Mouse (Mus musculus) liver (tissue): ENCODE results near the gene Smarca2.

Experiments
- DNase-seq: peaks from one replicate; pipeline ENCODE4 v3.0.0-alpha.2; 2020; ENCODE audit warnings: mixed read lengths

Gene Smarca2

DNA sequence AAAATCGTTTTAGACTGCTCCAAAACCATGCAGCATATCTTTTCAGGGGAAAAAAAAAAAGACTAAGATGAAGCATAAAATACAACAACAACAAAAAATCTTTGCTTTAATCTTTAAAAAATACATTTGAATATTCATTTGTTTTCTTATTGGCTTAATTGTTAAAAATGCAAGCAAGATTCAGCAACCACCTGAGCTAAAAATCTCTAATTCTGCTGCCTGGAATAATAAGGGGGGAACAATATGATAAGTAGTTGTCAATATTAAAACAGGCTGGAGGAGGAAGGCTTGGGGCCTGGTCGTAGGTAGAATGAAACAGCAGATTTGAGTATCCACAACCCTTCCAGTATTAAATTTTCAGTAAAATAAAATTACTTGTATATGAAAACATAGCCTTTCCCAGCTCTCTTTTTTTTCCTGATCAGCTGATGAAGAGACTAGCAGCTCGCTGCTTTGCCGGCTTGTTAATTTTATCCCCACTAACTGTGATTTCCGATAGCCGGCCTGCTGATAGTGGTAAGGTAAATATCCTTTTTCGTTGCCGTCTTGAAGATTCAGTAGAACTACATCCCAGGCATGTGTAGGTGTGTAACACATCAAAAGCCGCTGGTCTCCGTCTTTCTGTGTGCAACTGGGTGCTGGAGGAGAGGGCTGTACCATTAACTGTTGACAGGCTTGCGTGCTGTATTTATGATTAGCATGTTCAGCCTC, 144.7 kb downstream of the Smarca2 start:
- no peak for DNase-seq

DNA sequence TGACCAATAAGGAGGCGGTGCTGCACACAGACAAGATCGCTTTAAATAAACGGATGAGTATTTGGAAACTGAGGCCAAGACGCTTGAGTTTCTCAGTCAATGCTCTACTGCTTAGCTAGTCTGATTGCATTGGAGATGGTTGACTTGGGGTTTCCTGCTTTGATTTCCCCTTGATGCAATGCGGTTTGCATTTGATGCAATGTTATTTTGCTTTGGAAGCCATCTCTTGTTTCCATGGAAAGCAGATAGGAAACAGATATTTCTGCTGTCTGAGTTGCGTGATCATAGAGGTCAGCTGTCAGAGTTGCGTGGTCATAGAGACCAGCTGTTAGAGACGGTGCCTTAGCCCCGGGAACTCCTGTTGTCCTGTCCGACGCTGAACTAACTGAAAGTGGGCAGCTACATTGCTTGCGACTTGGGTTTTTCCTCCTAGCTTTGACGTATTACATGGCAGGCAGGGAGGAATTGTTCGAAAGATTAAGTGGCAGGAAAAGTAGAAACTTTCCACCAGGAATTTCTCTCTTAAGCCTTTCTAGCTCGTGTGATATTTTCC, 147.8 kb downstream of the Smarca2 start:
- DNase-seq = no peak

DNA sequence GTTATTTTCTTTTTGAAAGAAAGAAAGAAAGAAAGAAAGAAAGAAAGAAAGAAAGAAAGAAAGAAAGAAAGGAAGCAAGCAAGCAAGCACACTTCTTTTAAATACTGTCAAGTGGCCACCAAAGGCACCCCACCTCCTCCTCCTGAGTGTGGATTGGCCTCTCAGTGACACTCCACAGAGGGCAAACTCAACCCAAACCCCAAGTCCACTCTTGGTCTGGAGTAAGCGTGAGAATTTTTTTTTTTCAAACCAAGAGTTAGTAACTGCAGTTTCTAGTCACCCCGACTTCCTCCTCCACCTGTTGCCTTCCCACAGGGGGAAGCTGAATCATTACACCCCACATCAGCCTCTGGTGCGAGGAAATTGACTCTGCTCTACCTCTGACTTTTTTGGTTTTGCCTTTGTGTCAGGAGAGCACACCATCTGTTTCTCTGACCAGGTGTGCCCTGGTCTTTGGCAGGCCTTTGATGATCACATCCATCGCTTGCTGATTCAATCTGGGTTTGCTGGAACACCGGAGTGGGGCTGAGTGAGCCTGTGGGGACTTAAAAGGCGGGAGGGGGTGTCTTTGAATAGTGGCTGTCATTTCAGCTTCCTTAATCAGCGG, 148.5 kb downstream of the Smarca2 start:
- no peak for DNase-seq

DNA sequence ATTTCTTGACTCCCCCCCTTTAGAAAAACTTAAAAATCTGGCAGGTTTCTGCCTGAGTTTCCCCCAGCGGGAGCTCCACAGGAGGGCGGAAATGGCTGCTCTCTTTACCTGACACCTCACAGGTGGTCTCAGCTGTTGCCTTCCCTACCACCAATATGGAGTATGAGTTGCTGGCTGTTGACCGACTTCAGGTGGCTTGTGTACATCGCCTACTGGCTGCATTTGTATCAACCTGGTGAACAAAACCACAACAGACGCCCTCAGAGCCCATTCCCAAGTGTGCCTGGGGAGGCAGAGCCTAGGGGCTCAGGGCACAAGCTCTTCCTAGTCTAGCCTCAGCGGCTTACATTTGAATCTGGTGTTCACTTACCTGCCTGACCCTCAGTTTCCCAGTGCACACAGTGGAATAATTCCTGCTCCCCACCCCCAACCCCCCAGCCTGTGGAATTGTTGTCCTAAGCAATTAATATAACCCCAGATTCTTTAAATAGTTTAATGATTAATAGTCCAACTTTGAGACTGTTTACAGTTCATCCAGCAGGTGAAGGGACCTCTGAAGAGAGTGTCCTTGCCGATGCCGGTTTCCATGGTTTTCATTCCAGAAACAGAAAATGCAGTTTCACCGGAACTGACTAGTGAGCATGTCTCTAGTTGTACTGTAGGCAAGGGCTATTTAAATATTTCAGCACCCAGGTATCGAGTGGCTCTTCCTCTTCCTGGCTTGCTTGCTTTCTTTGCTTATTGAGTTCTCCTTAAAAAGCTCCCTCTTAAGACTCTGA, 149.4 kb downstream of the Smarca2 start:
- DNase-seq = no peak

DNA sequence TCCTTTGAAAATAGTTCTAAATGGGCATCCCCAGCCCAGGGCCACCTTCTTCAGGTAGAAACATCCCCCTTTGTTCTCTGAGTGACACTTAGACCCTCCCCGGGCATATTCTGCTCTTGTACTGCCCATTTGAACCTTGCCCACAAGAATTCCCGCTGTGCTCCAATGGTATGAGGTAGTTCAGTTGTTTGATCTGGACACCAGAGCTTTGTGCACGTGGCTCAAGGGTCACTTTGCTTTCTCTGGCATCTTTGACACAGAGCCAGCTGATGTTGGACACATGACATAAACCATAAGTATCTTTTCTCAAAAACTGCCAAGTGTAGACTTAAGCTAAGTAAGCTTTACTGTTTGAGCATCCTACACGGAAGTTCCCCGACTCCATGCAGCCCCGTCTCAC, 151.1 kb downstream of the Smarca2 start:
- DNase-seq = no peak

DNA sequence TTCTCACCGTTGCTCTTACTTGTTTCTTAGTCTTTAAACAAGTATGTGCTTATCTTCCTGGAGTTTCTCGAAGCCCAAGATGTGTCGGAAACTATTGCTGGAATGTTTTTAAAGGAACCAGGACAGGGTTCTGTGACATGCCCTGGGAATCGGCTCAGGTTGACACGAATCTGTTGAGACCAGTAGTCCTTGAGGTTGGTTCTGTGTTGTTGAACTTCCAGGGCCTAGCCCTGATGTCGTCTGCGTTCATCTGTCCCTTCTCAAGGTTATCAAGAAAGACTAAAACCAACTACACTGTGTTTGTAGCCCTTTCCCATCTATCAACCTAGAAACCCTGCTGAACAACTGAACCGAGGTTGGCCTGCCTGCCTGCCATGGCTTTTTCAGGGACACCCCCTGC, 151.5 kb downstream of the Smarca2 start:
- no peak for DNase-seq

DNA sequence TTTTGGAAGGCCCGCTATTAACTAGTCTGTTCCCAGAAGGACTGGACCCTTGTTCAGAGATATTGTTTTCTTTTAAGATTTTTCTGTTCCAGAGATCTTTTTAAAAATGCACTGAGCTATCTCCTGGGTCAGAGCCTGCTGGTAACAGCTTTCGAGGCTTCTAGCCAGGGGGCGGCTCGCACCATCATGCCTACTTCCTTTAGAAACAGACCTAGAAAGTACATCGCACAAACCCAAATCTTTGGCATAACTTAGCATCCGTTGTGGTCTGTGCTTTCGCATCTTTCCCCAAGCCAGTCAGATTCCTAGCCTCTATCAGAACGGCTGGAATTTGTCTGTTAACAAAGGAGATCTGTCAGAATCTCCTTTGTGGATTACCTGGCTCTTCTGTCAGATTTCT, 153.3 kb downstream of the Smarca2 start:
- no peak for DNase-seq

DNA sequence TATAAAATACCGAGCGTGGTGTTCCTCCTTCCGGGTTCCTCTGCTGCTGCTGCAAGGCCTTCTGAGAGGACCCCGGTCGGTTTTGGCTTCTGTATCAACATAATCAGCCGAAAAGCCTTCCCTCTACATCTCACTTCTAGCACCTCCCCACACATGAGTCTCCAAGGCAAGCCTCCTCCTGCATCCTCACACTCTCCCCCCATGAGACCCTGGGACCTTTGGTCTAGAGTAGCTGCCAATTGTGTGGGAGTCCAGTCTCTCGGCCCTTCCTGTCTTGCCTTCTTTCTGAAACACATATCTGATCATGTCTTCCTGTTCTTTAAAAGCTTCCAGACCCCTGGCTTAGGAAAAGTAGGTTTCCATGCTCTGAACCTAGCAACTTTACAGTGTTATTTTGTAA, 153.8 kb downstream of the Smarca2 start:
- no peak for DNase-seq

DNA sequence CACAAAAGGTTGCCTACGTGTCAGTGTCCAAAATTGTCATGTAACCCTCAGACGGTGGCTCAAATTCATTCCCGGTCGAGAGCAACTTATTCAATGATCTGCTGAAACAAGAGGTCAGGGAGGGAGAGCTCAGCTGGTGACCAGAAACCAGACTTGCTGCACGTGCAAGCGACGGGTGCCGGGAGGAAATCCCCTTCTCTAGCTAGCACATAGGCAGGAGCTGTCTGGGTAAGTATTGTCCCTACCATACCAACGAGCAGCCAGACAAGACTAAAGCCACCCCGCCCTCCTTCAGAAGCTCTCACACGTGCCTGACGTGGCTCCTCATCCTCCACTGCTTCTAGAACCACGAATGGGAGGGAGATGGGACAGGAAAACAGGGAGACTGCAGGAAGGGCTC, 154.4 kb downstream of the Smarca2 start:
- DNase-seq = no peak

DNA sequence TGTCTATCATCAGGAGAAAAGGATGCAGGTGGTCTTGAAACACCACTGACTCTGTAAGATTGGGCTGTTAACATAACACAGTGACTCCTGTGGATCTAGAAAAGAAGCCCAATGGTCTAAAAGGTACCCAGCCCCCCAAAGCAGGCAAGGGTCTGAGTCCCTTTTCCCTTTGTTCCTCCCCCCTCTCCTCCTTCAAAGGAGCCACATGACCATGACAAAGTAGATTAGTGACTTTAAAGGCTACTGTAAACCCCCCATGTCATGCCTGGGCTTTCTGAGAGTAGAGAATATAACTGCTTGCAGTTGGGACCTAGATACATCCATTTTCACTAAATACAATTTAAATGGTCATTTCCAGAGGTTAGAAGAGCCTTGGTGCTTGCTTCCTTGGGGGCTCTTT, 156.4 kb downstream of the Smarca2 start:
- no peak for DNase-seq

DNA sequence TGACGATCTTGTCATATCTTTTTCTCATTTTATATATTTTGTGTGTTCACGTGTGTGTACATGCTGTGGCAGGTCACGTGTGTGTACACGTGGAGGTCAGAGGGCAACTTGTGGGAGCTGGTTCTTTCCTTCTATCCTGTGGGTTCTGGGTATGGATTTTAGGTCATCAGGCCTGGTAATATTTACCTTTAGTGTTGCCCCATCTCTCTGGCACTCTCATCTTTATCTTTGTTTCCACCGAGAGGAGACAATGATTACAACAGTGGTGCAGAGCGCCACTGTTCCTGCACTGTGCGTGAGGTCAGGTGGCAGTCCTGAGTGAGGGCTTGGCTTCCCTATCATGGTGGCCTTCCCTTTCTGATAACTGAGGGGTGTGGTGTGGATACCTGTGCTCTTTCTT, 160.6 kb downstream of the Smarca2 start:
- DNase-seq = no peak

DNA sequence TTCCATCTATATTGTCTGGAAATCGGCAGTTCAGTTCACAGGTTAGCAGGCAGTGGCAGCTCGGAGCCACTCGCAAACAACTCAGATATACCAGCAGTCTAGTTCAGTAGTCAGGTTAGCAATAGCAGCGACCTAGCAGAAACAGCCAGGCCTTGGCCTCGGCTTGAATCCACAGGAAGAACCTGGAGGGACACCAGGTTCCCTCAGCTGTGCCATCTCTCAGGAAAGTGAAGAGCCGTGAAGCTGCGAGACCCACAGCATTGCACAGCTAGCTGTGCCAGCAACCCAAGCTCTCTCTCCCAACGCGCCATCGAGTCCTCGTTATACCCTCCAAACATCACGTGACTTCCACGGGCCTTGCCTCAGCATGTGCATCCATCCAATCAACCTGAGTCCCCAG, 162.6 kb downstream of the Smarca2 start:
- no peak for DNase-seq

DNA sequence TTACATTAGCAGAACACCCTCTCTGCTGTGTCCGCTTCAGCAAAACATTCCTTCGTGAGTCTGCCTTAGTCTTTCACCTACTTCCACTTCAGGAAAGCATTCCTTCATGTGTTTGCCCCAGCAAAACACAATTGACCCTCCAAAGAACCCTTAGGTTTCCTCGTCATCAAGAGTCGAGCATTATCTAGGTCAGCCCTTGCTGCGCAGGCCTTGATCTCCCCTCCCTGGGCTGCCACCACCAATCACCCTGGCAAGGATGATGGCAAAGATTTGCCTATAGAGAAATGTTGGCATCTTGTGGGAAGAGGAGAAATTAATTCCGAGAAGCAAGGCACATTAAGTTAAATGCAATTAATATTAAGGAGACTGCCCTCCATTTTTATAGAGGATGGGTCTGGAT, 163.1 kb downstream of the Smarca2 start:
- no peak for DNase-seq

DNA sequence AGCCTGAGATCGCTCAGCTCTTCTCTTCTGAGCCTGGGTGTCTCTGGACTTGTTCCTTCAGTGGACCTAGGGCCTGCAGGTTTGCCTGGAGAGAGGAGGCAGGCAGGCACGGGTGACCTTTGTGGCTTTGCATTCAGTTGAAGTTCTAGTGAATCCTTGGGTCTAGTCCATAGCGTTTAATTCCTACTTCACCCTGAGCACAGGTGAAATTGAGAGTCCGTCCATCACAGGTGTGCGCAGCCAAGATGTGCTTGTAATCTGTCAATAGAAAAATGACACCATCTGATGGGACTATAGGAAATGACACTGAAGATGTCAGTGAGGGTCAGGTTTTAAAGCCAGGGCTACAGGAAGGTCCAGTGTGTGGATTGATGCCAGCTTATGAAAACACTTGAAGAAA, 164.0 kb downstream of the Smarca2 start:
- no peak for DNase-seq

DNA sequence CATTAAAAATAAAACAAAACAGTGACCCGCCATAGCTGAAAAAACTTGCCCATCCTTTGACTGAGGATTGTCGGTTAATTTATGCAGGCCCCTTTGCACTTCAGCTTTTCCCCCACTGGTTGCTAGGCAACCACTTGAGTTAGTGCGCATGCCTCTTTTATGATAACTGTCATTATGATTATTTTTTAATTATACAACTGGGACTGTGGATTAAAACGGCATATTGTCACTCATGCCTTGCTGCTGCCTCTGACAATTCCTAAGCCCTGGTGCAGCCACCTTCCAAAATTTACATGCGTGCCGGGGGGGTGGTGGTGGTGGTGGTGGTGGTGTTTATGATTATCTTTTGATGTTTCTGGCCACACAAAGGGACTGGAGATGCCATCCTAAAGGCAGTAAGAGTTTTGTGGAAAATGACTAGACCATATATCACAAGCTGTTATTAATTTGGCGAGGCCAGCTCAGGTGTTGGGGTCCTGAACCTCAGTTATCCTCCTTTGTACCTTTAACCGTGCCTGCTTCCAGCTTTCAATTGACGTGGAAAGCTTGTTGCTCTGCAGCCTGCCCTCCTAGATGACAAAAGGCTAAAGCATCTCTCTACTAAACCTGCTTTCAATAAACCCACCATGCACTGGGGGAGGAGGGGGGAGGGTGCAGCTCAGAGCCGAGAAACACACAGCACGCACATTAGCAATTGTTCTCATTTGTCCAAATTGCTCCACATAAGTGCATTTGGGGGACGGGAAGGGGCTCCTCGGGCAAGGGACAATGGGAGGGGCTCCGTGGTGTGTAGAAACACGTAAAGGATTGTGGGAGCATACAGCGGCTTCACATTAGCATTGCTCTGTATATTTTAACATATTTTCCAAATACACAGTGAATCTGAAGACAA, 165.0 kb downstream of the Smarca2 start:
- DNase-seq = no peak

DNA sequence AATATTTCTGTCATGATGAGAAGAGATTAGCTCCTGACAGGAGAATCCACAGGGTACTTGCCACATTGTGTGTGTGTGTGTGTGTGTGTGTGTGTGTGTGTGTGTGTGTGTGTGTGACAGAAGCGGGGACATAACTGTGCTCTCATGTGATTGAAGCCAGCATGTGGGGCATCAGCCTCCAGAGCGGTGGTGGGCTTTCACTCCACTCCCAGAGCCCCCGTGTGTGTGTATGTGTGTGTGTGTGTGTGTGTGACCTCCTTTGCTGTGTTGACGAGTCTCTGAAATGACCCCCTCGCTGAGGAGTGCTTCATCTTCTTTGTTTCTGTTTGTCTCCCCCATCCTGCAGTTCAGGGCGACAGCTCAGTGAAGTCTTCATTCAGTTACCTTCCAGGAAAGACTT, 165.7 kb downstream of the Smarca2 start:
- DNase-seq = no peak

DNA sequence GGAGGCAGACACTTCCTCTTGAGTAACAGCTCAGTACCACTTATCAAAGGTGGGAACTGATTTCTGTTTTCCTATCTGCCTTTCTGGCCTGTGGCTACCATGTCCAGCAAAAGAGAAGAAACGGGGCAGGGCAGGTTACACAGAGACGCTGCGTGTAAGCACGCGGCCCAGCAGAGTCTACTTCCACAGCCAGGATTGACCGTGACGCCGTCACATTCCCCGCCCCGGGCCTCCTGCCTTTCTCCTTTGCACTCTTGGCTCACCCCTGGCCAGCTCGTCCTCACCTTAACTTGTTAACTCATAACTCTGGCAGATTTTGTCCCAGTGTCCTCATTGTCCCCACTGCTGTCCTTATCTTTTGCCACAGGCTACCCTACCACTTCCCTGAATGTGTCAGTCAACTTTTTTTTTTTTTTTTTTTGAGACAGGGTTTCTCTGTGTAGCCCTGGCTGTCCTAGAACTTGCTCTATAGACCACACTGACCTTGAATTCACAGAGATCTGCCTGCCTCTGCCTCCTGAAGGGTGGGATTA, 167.3 kb downstream of the Smarca2 start:
- DNase-seq = no peak

DNA sequence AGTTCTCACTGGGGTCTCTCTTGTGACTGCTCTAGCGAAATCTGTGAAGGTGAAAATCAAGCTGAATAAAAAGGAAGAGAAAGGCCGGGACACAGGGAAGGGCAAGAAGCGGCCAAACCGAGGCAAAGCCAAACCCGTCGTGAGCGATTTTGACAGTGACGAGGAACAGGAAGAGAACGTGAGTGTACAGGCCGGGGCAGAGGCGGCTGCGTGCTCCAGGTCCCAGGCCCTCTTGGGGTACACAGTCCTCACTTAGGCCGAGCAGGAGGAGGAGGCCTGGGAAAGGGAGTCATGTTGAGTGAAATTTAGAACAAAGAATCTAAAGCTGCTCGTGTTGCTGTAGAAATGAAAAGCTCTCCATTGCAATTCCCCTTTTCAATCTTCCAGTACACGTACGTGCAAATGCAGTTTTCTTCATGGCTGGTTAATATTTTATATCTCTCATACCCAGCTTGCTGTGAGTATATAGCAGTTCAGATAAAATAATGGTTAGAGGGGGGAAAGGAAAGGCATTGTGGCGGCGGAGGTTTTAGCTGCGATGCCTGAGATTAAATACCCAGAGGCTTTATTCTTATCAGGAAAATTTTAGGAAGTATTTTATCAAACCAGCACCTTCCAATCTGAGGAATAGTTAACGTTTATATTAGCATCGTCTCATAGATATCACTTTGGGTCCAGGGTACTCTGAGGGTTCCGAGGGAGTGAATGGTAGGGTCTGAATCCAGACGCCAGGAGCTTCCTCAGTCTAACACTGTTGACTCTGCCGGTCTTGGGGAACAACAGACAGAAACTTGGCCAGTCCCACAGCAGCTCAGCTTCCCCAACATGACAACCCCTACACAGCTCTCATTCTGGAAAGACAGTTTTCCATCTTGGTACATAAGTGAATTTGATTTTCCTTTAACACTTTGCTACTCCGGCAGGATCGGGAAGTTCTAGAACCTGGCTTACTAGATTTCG, 171.5 kb downstream of the Smarca2 start:
- DNase-seq = no peak

DNA sequence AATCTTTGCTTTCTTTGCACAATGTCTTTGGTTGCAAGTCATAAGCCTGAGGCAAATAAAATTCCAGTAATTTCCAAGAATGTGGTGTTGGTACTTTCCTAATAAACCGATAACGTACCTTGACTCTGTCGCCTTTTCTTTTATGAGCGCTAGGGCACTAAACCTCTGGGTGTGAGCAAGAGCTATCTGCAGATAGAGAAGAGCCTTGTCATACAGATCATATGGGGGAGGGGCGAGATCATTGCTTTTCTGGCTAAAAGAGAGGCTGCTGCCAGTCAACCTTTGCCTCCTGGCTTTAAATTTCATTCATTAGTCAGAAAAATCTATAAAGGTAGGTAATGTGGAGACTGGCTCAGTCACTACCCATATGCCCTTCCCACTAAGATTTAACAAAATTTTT, 173.3 kb downstream of the Smarca2 start:
- DNase-seq = no peak

DNA sequence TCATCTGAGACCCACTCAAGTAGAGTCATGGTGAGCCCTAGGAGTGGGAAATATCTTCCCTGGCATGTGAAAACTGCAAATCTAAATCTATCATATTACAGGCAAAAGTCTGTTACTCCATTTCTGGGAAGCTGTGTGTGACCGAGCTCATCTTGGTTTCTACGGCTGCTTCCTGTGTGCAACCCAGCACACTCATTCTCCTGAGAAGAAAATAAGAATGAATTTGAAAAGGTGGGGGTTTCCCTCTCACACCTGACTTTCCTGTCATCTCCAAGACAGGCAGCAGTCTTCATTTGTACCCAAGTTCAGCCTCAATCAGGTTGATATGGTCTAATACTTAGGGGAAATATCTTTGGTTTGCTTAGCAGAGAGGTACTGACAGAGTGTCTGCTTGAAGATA, 176.4 kb downstream of the Smarca2 start:
- no peak for DNase-seq

DNA sequence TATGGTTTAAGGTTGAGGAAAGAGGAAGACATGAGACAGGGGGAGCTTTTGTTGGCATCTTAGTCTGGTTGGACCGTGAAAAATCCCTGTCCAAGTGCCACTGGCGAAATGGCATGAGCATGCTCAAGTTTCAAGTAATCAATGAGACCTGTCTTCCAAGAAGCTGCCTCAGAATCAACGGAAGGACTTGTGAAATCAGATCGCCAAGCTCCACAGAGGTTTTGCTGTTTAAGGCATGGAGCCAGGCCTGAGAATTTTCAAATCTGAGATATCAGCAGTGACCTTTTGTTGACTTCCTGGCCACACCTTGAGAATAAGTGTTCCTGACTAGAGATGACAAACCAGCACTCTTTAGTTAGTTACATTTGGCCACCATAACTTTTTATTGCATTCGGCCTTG, 183.6 kb downstream of the Smarca2 start:
- DNase-seq = no peak
